Mouse (Mus musculus) layer of hippocampus, adult 2 months (tissue): ENCODE results near the gene Ermap. TPM values are rescaled to one million over a fixed set of nuclear protein-coding genes. Genes with fewer than 3 reads are reported as not detected.

Experiments
- DNase-seq, 2 experiments: peaks; one replicate each; pipeline ENCODE4 v3.0.0; 2022; ENCODE audit warnings: low spot score in 2 of 2
- H3K27ac ChIP-seq: fragments of 200-600 bp; 2 replicates; pipeline ENCODE4 v1.8.1; 2022
- H3K4me3 ChIP-seq: fragments of 200-600 bp; 2 replicates; pipeline ENCODE4 v1.8.1; 2022; ENCODE audit warnings: mild to moderate bottlenecking
- CTCF ChIP-seq: fragments of 200-600 bp; conservative IDR thresholded peaks from 2 replicates; pipeline ENCODE4 v1.8.1; 2022; ENCODE audit warnings: antibody characterized with exemption, mild to moderate bottlenecking, moderate library complexity
- microRNA-seq, 2 experiments: library from miRNA; unstranded; fragments of <30 nt; microRNA quantifications; one replicate each; pipeline ENCODE4 v1.2.0; 2021
- total RNA-seq, 2 experiments: library from RNA; stranded (reverse); gene quantifications; 2 replicates each; pipeline ENCODE4 v1.2.3; 2021

Ermap gene
- total RNA-seq, 2 experiments from 2014 or later, result 0.32 to 0.44 TPM

DNA sequence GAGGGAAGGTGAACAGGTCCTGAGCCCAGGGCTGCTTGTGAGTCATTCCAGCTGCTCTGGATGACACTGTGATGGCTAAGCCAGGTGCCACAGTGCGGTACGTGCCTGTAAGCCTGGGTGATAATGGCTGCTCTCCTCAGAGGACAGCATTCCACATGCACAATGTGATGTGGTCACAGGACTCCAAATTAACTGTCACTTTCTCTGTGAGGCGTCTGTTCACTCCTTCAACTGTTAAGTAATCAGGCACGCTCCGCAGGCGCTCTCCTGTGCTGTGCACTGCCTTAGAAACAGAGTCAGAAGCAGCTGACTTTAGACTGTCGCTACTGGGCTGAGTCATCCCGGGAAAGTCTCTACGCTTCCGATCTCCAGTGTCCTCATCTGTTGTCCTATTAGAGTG lies 48.6 kb downstream of the Ermap start:
- TF ChIP-seq CTCF, result no peak
- Histone ChIP-seq H3K27ac (no peak overlapping the region), H3K4me3 (no peak overlapping the region)
- DNase-seq, result no peak

DNA sequence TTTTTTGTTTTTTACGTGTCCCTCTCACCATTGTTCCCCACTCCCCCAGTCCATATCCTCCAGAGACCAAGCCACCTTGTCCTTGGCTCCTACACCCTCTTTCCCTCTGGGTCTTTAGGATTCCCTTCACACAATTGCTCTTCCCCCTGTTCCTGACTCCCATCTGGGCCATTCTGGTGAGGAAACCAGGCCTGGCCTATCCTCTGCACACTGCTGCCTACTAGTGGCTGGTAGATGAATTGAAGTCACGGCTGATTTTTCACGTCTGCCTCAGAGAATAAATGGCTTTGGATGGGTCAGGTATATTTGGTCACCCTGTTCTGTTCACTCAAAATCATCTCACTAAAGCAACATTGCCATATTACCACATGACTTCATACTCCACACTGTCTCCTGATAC lies 49.7 kb downstream of the Ermap start:
- peak in 1 of 2 experiments; percentile 32 for DNase-seq
- H3K4me3 ChIP-seq, result no peak overlapping the region
- TF ChIP-seq CTCF, result peak; percentile 82
- no peak overlapping the region for H3K27ac ChIP-seq

DNA sequence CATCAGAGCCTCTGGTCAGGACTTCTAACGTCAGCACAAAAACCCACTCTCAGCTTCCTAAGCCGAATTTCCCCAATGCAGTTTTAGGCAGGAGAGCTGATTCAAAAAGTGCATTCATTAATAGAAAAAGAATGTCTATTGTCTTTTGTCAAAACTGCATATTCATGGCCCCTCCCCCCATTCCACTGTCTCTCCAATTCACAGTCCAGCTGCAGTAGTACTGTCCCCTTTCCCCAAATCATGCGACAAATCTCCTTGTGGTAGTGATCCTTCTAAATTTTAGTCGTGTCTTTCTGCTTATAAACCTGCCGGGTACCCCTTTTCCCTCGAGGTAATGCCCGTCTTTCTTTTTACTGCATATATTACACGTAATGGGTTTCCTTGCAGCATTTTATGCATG lies 51.0 kb downstream of the Ermap start:
- peak overlapping the region; percentile 55; the same call in 1 of the 2 replicates for H3K27ac ChIP-seq
- peak in 1 of 2 experiments; percentile 17 for DNase-seq
- no peak for TF ChIP-seq CTCF
- H3K4me3 ChIP-seq, result no peak overlapping the region

DNA sequence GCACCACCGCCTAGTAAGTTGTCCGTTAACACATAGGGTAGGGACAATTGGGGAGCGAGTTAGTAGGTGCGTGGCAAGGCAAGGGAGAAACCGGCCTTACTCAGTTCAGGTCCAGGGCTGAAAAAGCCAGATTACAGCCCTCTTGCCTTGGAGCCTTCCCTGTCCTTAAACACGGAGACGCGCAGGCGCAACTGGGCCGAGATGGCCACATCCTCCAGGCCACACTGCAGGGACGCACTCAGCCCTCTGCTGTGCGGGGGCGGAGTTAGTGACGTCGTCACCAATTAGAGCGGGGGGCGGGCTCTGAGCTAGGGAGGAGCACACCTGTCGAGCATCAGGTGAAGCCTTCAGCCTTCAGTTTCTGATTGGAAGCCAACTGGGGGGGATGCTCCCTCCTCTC lies 51.6 kb downstream of the Ermap start:
- Histone ChIP-seq H3K4me3 (no peak overlapping the region; the same call in 1 of the 2 replicates), H3K27ac (peak overlapping the region; percentile 55; the same call in 1 of the 2 replicates)
- no peak for TF ChIP-seq CTCF
- DNase-seq, result peak; percentile 64 to 67

DNA sequence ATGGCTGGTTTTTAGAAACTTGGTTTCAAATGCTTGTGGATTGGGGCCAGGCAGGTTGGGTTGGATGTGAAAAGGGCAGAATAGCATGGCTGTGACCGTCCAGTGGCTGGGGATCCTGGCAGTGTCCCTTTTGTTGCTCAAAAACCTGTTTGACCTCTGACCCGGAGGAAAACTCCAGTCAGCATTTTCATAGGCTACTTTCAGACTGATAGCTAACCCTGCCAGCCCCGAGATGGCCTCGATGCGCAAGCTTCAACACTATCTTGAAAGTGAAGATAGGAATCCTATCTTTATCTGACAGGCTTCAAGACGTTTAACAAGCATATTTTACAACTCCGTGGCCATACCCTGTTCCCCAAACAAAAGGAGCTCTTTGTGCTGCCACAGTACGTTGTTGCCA lies 52.5 kb downstream of the Ermap start:
- peak overlapping the region; percentile 55; the same call in 1 of the 2 replicates for H3K27ac ChIP-seq
- TF ChIP-seq CTCF, result no peak
- DNase-seq, result no peak
- H3K4me3 ChIP-seq, result no peak overlapping the region

DNA sequence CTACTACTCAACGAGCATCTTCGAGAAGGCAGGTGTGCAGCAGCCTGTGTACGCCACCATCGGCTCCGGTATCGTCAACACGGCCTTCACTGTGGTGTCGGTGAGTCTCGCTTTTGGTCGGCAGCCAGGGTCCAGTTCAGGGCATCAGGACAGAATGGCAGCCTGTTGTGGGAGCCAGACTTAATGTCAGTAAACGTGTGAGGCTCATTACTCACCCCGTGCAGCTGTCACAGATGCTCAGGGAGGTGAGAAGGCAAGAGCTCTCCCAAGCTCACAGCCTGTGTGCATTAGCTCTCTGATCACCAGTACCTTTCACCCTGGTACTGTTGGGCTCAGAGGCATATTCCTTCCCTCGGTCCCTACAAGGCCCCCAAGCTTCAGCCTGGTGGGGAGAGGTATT lies 56.0 kb downstream of the Ermap start:
- no peak overlapping the region for H3K4me3 ChIP-seq
- H3K27ac ChIP-seq, result no peak overlapping the region
- DNase-seq, result no peak
- TF ChIP-seq CTCF, result no peak

DNA sequence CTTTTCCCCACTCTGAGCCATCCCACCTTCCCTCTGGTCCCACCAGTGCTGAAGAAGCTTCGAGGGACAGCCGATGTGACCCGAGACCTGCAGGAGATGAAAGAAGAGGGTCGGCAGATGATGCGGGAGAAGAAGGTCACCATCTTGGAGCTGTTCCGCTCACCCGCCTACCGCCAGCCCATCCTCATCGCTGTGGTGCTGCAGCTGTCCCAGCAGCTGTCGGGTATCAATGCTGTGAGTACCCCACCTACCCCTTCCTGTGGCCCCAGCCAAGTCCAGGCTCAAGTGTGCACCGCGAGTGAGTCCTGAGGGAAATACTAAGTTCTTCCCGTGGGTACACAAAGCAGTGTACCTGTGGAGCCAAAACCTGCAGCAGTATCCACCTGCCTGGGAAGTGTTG lies 56.5 kb downstream of the Ermap start:
- DNase-seq, result no peak
- Histone ChIP-seq H3K4me3 (no peak overlapping the region), H3K27ac (no peak overlapping the region)
- TF ChIP-seq CTCF, result no peak

GRCm38 (mm10) chr4:119131189-119131910 lies 58.5 kb downstream of the Ermap start:
- no peak for DNase-seq
- Histone ChIP-seq H3K27ac (no peak overlapping the region), H3K4me3 (no peak overlapping the region)
- TF ChIP-seq CTCF, result no peak

- no peak for DNase-seq
- Histone ChIP-seq H3K4me3 (no peak overlapping the region), H3K27ac (peak overlapping the region; percentile 48; the same call in 1 of the 2 replicates)
- no peak for TF ChIP-seq CTCF
Observed at GRCm38 (mm10) chr4:119129096-119129495, 60.7 kb downstream of the Ermap start.

DNA sequence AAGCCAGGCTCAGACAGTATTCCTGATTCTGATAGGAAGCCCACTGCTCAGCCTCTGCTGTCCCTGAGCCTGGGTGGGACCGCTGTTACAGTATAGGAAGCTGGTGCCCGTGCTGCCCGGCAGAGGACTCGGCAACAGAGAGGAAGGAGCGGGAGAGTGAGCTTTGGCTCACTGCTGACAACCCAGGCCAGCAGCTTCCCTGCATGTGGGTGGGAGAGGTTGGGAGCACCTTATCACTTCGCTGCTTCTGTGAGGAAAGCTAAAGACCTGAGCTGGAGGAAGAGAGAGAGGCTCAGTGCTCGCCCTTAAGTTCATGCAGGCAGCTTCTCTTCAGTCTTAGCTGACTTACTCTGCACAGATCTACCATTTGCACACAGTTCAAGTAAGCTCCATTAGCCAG lies 61.3 kb downstream of the Ermap start:
- TF ChIP-seq CTCF, result no peak
- no peak overlapping the region for H3K4me3 ChIP-seq
- H3K27ac ChIP-seq, result peak overlapping the region; percentile 48; the same call in 1 of the 2 replicates
- no peak for DNase-seq

DNA sequence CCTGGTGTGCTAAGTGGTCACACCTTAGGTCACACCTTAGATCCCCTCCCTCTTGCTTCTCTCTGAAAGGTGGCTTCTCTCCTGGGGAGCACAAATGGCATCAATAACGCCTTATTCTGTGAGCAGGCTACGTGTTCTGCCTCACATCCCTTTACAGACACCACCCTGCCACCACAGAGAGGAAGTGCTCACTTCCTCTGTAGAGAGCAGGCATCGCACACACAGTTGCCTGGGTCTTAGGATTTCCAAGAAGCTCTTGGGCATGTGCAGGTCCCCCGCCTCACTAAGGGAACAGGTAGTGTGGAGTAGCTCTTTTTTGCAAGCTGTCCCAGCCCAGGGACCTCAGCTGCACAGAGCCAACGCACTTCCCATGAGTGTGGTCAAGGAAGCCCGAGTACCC lies 62.6 kb downstream of the Ermap start:
- TF ChIP-seq CTCF, result no peak
- no peak for DNase-seq
- Histone ChIP-seq H3K27ac (no peak overlapping the region), H3K4me3 (no peak overlapping the region)

DNA sequence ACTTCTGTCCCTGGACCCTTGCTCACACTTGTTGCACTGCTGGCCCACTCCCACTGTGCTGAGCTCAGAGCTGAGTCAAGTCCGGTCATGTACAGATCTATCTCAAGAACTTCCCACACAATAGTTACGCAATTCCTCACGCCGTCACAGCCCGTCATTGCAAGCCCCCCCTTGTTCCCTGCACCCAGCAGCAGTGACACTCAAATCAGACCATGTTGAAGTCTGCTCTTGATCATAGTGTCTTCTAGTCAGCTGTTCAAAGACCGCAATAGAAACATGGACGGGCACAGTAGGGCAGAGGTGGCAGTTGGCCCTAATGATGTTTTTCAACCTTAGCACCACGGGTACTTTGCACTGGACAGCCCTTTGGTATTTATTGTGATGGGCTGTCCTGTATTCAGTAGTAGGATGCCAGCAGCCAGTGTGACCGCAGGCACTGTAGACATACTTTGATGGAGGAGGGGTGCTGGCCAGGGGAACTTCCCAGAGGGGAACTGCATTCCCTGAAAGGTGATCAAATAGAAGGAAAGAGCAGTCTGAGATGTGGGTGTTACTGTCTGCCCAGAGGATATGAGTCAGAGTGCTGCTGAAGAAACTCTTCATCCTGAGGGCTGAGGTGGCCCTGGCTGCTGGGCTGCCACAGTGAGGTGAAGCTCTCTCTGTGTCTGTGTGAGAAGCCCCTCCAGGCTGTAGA lies 64.1 kb downstream of the Ermap start:
- H3K27ac ChIP-seq, result no peak overlapping the region
- no peak overlapping the region for H3K4me3 ChIP-seq
- no peak for TF ChIP-seq CTCF
- no peak for DNase-seq

Small RNA genes lying within 50 kb of the gene (microRNA-seq; reads per million reads assigned to microRNA genes)
- gene Mir1957a, result 0 reads per million in 2 experiments

Other genes with a start within 250 kb of the Ermap start
- under 1 TPM; 0.51 to 0.79 TPM for gene Lao1, start 228.4 kb downstream of the Ermap start, total RNA-seq
- gene Slc2a1, start 81.3 kb downstream of the Ermap start, total RNA-seq, result 10 to 100 TPM; 94.5 to 96.4 TPM
- 1 to 10 TPM; 6.1 to 6.5 TPM for gene Zfp691, start 15.8 kb downstream of the Ermap start, total RNA-seq
- gene Svbp, start 5.3 kb upstream of the Ermap start, total RNA-seq, result 10 to 100 TPM; 13.9 to 16.6 TPM
- gene Tmem269, start 28.2 kb upstream of the Ermap start, total RNA-seq, result under 1 TPM; 0.77 to 0.93 TPM
- 10 to 100 TPM; 30.5 to 31.9 TPM for gene AU022252, start 42.7 kb upstream of the Ermap start, total RNA-seq
- 1 to 10 TPM; 9.6 to 9.9 TPM for gene P3h1, start 42.9 kb upstream of the Ermap start, total RNA-seq
- under 1 TPM; 0.37 to 0.69 TPM for gene Cldn19, start 65.4 kb upstream of the Ermap start, total RNA-seq
- gene Ybx1, start 104.6 kb upstream of the Ermap start, total RNA-seq, result 100 to 1,000 TPM; 266 to 269 TPM
- gene Ppih, start 130.5 kb upstream of the Ermap start, total RNA-seq, result 10 to 100 TPM; 14.7 to 16.0 TPM
- 10 to 100 TPM; 24.8 to 25.8 TPM for gene Ccdc30, start 225.5 kb upstream of the Ermap start, total RNA-seq
- gene Ppcs, start 232.4 kb upstream of the Ermap start, total RNA-seq, result 1 to 10 TPM; 7.0 to 7.2 TPM
- gene Zmynd12, start 232.8 kb upstream of the Ermap start, total RNA-seq, result under 1 TPM; 0.39 to 0.41 TPM